Mouse (Mus musculus) thymus, postnatal 10 days (tissue): Measurements from ENCODE around the gene Atp5d.
A peak's percentile ranks its signal among the peaks of the same experiment; 100 is the strongest.
"Not testable (repeated sequence)": the region's sequence is repeated elsewhere in the genome, so short reads cannot be mapped to it uniquely, and the experiment has no call there.

Experiments
- DNase-seq, 2 experiments: peaks; one replicate each; pipeline ENCODE4 v3.0.0; 2021; ENCODE audit warnings: low spot score in 2 of 2

Atp5d gene

DNA sequence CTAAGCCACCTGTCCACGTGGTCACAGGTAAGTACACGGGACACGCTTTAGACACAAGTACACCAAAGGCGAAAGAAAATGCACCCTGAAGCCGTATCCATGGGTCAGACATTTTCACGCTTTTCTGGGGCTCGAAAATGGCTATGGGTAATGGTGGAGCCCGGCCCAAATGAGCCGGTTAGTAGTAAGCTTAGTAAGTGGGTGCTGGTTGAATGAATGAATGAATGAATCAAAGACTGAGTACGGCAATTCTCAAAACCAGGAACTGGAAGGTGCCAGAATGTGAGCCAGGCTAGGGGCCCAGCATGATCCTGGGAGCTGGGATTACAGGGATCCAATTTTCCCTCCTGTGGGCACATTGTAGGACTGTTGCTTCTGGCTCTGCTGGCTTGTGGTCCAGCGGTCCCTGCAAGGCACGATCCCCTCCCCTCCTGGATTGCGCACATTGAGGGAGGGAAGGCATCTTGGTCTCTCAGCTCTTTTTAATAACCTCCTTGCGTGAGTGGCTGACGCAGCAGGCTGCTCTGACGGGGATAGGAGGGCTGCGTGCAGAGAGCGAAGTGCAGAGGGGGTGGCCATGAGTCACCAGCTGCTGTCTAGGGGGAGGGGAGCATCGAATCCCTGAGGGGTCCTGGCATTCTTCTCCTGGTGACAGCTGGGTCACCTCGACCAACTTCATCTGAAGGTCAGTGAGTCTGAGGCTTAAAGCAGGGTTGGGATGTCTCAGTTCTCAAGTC, 27.1 kb downstream of the Atp5d start, which contains the start of gene Cirbp:
TSS of gene Cirbp (plus strand) at position 594 of the 737 bp plus-strand sequence.
- DNase-seq: no peak

DNA sequence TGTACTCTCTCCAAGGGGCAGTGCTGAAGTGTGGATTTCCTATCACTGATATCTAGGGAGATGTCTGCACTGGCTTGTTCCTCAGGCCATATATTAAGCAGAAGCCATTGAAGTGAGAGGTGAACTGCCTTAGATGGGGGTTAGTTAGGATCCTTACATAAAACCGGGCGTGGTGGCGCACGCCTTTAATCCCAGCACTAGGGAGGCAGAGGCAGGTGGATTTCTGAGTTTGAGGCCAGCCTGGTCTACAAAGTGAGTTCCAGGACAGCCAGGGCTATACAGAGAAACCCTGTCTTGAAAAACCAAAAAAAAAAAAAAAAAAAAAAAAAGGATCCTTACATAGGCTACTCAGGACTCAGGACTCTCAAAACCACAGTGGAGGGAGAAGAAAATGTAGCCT, 27.7 kb downstream of the Atp5d start:
- not testable (repeated sequence) for DNase-seq

DNA sequence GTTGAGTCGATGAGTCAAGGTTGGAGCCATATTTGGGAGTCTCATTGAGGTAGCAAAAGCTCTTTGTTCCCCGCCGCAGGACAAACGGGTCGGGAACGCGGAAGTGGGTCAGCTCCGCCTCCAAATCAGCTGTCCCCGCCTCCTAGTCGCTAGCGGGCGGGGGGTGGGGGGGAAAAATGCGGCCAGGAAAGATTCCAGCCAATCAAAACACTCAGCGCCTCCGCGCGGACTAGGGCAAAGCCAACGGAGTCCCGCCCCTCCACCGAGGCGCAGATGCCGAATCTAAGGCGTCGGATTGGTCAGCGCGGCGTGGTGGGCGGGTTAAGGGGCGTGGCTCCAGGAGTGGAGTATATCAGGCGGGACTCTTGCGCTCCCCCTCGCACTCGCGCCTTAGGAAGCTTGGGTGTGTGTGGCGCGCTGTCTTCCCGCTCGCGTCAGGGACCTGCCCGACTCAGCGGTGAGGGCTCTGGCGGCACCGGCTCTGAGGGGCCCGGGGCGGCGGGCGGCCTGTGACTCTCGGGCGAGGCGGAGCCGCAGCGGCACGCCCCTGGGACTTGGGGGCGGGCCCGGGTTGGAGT, 29.1 kb downstream of the Atp5d start:
- DNase-seq: peak; percentile 98 to 99

DNA sequence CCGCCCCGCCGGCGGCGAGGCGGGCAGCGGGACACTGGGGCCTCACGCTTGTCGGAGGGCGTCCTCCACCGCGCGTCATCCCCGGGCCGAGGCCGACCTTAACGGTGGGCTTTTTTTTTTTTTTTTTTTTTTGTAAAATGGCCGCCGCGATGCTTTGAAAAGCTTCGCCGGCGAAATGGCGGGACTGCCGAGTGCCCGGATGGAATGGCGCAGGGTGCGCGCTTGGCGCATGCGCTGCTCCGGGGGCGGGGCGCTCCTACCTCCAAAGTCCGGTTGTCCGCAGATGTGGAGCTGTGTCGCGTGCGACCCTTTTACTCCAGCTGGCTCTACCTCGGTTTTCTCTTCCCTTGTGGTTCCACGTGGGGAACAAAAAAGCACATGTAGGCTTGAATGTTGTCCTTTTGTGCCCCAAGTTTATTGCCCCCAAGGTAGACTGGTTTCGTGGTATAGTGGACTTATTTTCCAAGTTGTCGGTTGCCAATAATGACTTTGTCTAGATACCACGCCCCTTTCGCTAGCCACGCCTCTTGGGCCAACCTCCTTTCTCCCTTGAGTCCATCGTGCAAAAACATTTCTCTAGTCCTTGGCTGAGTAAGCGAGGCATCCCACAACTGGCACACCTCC, 29.7 kb downstream of the Atp5d start:
- peak; percentile 80 to 87 for DNase-seq

DNA sequence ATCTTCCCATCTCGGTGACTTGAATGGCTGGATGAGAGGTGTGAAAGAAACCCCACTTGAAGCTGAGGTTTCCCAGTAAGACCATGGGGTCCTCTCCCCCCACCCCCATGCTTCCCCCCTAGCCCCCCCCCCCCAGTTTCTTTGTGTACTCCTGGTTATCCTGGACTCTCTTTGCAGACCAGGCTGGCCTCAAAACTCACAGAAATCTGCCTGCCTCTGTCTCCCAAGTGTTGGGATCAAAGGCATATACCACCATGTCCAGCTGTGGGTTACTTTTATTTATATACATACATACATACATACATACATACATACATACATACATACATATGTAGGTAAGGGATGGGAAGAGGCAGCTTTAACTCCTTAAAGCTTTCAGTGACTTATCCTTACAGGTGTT, 30.6 kb downstream of the Atp5d start:
- no peak for DNase-seq

DNA sequence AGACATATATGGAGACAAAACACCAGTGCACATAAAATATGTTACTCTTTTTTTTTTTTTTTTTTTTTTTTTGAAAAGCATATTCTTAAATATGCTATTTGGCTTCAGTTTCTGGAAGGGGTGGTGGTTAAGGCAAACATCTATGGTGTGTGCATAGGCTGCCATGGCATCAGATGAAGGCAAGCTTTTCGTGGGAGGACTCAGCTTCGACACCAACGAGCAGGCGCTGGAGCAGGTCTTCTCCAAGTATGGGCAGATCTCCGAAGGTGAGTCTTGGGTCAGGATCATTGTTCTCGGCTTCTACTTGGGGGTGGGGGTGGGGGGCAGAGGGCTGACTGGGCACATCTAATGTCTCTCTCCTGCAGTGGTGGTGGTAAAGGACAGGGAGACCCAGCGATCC, 31.2 kb downstream of the Atp5d start:
- DNase-seq: no peak

DNA sequence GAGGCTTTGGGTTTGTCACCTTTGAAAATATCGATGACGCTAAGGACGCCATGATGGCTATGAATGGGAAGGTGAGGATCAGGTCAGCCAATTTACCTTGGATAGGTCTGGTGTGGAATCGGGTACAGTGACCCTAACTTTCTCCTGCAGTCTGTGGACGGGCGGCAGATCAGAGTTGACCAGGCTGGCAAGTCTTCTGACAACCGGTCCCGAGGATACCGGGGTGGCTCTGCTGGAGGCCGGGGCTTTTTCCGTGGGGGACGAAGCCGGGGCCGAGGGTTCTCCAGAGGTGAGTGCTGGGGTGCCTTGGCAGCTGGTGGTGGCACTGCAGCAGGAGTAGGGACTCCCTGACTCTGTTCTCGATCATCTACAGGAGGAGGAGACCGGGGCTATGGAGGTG, 31.6 kb downstream of the Atp5d start:
- no peak for DNase-seq

DNA sequence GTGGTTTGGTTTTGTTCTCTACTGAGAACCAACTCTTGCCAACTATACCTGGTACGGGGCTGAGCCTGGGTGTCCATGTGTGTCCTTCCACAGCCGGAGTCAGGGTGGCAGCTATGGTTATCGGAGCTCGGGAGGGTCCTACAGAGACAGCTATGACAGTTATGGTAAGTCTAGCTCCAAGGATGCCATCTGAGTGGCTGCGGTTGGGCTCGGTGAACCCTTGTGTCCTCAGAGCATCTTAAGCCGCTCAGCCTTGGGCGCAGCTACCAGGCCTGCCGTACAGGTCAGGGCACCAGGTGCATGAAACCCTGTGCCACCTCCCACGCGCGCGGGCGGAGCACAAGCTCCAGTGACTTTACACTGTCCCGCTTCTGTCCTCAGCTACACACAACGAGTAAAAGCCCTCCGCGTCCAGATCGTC, 32.2 kb downstream of the Atp5d start:
- DNase-seq: no peak

DNA sequence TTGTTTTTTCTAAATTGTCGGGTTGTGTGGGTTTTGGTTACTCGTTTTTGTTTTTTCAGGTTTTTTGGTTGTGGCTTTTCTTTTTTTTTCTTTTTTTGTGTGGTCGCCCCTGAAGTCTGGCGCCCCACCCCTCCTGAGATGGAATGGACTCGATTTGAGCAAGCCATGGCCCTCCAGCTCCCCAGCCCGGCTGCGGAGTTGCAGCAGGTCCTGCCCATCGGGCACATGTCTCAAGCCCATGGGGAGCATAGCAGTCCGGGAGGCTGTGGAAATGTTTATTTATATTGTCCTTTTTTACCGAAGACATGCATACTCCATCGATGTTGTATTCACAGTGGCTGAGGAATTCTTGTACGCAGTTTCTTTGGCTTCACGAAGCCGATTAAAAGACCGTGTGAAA, 32.8 kb downstream of the Atp5d start:
- no peak for DNase-seq

DNA sequence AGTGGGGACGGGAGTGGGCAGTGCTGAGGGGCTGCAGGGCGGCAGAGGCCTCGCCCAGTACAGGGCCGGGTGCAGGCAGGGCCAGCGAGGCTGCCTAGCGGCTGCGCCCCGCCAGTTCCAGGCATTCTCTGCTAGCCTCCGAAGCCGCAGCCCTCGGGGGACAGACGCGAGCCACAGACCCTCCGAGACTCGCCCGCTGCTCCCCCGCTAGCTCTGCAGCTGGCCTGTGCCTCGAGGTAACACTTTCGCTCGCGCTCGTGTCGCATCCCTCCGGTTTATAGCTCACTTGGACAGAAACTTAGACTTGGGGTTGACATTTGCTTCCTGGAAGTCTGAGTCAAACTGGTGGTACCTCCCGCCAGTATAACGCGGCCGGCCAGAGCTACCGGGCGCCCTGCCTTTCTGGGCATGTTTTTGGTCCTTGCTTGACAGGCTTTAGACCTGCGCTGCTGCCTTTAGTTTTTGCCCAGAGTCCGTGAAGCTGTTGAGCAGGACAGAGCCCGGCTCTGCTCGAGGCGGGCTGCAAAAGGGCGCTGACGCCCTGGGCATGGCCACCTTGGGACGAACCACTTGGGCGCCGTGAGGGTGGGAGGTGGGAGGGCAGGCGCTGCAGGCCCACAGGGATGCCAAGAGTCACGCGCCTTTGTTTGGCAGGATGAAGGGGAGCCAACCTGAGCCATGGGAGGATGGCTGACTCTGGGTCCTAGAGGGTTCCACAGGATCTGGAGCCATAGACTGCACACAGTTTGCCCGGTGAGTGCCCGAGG, 33.5 kb downstream of the Atp5d start:
- no peak for DNase-seq

DNA sequence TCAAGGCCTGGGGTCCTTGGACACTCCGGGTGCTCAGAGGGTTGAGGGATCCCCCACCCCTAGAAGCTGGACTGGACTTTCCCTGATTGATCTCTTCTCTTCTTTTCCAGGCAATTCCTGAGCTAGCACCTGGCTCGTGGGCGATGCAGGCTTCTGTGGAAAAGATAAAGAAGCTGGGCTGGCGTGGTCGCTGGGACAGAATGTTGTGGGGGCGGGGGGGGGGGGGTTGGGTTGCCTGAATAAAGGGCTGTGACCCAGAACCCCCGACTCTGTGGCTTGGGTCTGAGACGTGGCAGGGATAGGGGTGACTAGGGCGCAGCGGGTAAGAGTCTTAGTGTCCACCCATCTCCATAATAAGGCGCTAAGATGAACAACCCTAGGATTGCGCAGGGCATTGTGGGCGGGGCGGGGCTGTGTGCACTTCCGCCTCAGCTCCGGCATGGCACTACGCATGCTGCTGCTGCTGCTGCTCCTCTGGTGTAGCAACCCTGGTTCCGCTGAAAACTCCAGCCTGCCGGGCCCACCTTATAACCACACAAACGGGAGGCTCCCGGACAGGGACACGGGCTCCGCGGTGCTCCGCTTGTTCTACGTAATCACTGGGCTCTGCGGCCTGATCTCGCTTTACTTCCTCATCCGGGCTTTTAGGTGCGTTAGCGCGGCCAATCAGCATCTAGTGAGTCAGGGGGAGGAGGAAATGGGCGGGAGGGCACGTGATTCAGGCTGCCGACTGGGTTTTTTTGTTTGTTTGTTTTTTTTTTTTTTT, 34.3 kb downstream of the Atp5d start, which contains the start of gene 1600002K03Rik:
TSS of gene 1600002K03Rik (plus strand) at position 418 of the 766 bp plus-strand sequence.
- peak; percentile 79 to 80 for DNase-seq

DNA sequence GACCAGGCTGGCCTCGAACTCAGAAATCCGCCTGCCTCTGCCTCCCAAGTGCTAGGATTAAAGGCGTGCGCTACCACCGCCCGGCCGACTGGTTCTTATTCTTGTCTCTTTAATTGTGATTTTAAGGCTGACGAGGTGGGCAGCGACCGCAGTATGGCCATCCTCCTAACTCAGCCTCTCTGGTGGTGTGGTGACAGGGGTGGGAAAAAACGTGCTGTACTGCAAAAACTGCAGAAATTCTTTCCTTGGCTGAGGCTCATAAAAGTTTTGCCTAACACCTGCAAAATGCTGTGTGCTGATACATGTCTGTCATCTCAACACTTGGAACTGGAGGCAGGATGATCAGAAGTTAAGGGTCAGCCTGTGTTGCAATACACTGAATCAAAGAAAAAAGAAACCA, 34.9 kb downstream of the Atp5d start:
- no peak for DNase-seq

DNA sequence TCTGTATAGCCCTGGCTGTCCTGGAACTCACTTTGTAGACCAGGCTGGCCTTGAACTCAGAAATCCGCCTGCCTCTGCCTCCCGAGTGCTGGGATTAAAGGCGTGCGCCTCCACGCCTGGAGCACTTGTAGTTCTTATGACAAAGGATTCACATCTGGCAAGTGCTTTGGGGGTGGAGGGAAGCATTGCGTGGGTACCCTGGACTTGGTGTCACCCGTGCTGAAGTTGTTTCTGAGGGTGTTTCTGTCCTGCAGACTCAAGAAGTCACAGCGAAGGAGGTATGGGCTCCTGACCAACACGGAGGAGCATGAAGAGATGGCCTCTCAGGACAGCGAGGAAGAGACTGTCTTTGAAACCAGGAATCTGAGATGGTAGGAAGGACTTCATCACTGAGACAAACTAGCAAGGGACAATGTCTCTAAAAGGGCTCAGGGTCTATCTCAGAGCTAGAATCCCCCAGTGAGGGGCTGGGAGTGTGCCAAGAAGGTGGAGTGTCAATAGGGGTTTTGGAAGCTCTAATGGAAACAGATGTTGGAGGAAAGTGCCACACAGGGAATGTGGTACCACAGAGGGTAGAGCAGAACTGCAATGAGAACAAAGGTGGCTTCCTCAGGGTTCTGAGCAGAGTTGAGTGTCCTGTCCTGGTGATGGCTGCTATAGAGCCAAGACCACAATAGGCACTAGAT, 35.7 kb downstream of the Atp5d start:
- DNase-seq: no peak

DNA sequence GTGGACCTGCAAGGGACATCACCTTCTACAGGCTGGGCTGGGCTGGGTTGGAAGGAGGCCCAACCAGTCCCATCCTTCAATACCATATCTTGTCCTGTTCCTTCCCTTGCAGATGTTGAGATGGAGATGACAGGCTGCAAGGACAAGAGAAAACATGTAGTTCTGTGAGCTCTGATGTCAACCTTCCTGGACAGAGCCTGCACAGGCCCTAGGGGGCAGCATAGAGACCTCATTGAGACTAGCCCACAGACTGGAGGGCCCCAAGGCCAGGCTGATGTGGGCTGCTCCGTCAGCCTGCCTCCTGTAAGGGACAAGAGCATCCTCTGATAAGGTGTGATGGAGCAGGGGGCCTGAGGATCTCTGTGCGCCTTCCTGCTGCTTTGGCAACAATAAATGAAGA, 36.3 kb downstream of the Atp5d start:
- no peak for DNase-seq

DNA sequence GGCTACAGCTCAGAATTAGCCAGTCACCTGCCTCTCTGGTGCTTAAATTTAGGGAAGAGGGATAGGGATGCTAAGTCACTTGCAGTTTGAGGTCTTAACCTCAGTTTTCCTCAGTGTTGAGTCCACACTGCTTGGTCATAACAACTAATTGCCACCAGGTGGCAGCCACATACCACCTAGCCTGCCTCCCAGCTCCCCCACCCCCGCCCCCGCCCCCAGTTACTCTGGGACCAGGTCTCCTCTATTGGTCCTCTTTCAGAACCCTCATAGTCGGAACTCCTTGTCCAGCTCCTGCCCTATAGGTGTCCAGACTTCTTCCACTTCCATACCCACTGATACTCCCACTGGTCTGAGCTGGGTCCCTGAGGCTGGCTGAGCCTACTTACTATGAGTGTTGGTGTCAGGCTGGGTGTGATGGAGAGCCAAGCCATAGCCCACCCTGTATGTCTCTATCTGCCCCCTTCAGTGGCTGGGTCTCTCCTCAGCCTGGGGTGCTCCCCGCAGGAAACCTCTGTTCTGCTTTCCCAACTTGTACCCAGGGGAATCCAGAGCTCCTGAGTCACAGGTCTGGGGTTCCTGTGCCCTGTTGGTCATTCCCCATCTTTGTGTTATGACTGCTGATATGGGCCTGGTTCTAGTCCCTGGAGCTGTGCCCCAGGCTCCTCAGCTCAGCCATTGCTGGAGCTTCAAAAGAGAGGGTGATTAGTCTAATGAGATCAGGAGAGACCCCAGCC, 37.3 kb downstream of the Atp5d start:
- DNase-seq: no peak

DNA sequence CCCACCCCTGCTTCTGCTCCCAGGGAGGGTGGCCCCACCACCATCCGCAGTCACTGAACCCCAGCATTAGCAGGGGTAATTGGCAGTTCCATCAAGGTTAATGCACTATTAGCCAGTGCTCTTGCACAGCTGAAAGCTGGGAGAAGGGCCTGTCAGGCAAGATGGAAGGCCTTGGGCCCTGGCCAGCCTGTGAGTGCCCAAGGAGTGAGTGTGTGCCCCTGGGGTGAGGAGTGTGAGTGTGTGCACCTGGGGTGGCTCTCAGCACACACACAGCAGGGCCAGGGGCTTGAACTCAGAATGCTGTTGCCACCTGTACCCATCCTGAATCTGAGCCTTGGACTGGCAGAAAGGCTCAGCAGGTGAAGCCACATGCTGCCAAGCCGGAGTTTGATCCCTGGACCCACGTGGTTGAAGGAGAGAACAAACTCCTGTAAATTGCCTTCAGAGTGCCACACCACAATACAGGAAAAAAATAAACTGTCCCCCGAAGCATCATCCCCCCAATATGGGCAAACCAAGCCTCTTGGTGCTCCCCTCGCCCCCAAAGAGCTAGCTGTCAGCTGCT, 37.9 kb downstream of the Atp5d start:
- DNase-seq: no peak

DNA sequence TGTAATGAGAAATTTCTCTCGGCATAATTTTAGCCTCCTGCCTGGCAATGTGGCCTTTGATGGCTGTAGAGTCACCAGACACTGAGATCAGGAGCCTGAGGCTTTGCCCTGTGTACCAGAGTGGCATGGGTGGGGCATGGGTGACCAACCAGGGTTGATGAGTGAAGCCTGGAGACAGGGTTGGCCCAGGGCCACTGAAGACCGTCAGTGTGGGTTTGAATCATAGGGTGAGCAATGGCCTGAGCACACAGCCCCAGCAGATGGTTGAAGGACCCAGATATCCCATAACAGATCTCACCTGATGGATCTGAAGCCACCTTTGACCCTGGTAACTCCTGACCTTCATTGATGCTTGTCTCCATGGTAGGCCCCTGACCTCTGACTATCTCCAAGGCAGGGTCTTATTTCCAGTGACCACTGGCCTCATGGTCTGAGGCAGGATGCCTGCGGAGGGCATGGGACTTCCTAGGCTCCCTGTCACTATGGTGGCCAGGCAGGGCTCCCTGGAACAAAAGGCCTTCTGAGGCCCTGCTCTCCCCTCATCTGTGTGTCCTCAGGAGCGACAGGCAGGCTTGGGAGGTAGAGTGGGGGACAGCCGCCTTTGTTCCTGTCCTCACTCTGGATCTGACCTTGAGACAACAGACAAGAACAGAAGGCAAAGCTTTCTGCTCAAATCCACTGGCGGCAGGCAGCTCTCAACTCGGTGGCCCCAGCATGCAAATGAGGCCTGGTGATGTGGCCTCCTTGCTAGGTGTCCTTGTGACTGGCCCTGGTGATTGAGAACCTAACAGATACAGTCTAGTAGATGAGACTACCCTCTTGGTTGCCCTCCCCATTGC, 39.2 kb downstream of the Atp5d start:
- no peak for DNase-seq

DNA sequence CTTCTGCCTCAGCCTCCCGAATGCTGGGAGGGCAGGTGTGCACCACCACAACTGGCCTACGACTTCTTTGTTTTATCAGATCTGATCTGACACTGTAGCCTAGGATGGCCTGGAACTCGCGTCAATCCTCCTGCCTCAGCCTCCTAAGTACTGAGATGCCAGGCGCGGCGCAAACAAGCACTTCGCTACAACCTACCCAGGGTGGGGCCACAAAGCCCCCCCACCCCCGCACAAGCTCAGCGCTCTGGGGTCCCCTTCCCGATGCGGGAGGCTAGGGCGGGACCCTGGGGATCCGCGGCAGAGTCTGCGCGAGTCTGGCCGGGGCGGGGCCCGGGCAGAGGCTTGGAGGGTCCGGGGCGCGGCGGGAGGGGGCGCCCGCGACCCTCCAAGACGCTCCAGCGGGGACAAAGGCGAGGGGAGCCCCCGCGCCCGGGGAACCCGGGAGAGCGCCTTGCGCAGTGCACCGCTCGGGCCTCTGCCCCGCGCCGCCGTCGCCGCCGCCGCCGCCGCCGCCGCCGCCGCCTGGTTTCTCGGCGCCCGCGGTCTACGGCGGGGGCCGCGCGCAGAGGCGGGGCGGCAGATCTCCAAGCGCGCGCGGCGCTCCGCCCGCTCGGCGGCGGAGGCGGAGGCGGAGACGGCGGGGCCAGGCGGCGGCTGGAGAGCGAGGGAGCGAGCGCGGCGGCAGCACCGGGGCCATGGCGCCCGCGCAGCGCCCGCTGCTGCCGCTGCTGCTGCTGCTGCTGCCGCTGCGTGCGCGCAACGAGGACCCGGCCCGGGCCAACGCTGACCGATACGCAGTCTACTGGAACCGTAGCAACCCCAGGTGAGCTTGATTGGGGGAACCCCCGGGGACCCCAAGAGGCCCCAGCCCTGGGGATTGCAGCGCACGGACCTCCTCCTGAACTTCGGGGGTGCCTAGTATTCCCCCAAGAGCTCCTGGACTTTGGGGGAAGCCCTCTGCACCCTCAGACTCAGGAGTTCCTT, 40.9 kb downstream of the Atp5d start, which contains the start of gene Efna2:
TSS of gene Efna2 (plus strand) at position 415 of the 984 bp plus-strand sequence.
- no peak for DNase-seq
